In the genomic region with DNA sequence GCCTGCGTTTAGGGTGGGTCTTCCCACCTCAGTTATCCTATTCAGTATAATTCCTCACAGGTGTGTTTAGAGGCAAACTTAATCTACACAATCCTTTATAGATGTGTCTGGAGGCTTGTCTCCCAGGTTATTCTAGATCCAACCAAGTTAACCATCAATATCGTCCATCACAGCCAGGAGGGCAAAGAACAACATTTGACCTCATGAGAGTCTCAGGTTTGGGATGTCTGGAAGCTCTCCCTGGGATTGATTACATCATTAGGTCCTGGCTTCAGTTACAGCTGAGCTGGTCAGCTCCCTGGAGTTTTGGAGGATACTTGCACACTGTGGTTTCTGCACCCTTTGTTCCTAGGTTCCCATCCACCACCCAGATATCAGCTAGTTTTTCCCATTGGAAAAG, we compare ENCODE assay signal across 14 mouse cellular contexts. TPM values are rescaled to one million over a fixed set of nuclear protein-coding genes. Genes with fewer than 3 reads are reported as not detected.
"Had no signal": no experiment of that assay in that cellular context is flagged by ENCODE, and none has a peak within 500 bp of the region (broad histone marks: within the 10 kb centered on the region; RNA-seq: fewer than 3 reads in every experiment).

No protein-coding gene starts in this region.

- DNase-seq: lung, embryonic 14.5 days; lung, postnatal 10 days; lung, postnatal 4 days; midbrain, embryonic 14.5 days; retina, postnatal 1 day; right cerebral cortex, adult 18-20 months; right cerebral cortex, postnatal 25 days; right cerebral cortex, postnatal 4 days; spleen, adult 18-20 months; thymus, adult 18-20 months; thymus, postnatal 14 days; thymus, postnatal 36 days had no signal

RNA-seq across cellular contexts. Expression of a gene that starts 6.9 kb away (rescaled TPM):
- total RNA-seq: megakaryocyte, adult 5-6 weeks; megakaryocyte-erythroid progenitor cell, adult 5-6 weeks had no signal
